Mouse (Mus musculus): ENCODE results near the gene Tax1bp3.

The Tax1bp3 gene

GRCm38 (mm10) chr11:73176608-73177508 is at the start of gene Tax1bp3, which contains the start of gene Emc6:
TSS of gene Tax1bp3 (plus strand) at chr11:73177083.
TSS of gene Emc6 (minus strand) at chr11:73177037.
- peak; percentile 95 for DNase-seq (ENCODE audit: low spot score)

GRCm38 (mm10) chr11:73131020-73131419 is 45.9 kb upstream of the Tax1bp3 start:
- no peak for DNase-seq (ENCODE audit: low spot score)

DNA sequence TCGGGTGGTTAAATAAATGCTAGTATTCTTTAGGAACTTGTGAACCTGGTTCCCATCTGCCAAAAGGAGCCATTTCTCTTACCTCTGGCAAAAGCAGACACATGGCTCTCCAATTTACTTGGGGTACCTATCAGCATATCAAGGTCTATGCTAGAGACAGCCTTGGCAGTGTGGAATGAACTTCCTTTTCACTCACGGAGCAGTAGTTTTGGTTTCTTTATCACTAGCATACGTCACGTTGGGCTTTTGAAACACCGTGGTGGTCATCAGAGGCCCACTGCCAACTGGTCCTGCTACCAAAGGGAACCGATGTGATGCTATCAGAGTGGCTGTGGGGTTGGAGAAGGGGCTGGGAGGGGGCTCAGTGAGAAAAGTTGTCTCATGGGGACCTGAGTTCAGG is 43.9 kb upstream of the Tax1bp3 start:
- no peak for DNase-seq (ENCODE audit: low spot score)

- DNase-seq (ENCODE audit: low spot score), result no peak
Measured at GRCm38 (mm10) chr11:73134222-73134621, 42.7 kb upstream of the Tax1bp3 start.

DNA sequence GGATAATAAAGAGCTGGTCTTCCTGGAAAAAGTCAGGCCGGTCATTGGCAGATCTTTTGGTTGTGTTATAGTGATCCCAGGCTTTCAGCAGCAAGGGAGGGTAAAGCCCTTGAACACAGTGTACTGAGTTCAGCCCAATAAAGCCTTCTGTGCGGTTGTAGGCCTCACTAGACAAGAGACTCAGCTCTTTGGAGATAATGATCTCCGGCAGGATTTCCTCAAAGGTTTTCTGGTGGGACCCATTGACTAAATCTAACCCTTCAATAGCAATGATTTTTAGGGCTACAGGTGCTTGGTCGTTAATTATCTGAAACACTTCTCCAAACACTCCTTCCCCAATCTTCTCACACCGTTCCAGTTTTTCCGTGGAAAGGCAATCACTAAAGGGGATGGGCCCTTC is 40.3 kb upstream of the Tax1bp3 start:
- DNase-seq (ENCODE audit: low spot score), result no peak

DNA sequence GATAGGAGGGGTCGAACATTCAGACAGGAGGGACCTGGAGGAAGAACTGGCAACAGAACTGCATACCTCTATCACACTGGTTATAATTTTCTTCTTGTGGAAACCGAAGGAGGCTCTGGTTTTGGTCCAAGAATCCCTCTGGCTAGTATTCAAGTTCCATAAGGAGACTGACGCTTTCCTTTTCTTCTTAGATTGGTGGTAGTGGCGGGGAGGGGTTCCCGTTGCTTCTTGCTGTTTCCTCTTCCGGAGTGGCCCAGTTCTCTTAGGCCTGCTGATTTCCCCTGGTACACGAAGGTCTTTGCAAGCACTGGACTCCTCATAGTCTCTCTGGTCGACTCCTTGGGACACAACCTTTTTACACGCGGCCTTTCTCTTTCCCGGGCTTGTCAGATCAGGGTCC is 39.8 kb upstream of the Tax1bp3 start:
- no peak for DNase-seq (ENCODE audit: low spot score)

DNA sequence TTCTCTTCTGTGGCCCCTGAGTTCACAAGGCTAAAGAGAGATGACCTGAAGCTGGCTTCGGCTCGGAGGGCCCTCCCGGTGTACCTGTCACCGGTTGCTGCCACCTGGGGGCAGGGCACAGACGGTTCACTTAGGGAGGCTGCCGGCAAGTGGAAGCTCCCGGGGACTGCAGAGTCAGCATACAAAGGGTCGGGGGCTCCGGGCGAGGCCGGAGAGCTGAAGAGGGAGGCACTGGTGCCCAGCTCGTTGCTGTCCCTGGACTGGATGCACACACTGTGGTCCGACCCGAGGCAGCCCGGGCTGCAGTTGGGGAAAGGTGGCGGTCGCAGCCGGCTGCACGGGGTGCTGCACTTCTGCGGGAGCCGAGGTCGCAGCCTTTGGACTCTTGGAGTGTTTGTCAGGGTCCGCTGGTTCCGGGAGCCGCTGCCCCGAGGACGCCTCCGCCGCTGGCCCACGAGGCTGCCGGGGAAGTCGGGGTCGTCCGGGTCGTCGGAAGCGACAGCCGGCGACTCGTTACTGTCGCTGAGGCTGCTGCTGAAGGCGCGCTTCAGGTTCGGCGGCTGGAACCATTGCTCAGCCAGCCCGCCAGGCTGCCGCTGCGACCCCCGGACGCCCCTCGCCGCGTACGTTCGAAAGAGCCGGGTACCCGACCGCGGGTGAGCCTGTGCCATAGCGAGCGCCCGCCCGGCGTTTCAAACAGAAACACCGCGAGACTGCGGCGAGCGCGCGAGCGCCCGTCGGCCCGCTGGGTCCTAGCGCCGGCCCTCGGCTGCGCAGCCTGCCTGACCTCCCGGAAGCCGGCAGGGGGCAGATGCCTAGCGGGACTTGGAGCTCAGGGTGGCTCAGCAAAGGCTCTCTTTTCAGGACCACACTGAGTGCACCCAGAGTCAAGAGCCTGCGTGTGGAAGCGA is 39.0 kb upstream of the Tax1bp3 start, which contains the start of gene Haspin:
TSS of gene Haspin (minus strand) at position 704 of the 911 bp plus-strand sequence.
- DNase-seq (ENCODE audit: low spot score), result peak; percentile 88

DNA sequence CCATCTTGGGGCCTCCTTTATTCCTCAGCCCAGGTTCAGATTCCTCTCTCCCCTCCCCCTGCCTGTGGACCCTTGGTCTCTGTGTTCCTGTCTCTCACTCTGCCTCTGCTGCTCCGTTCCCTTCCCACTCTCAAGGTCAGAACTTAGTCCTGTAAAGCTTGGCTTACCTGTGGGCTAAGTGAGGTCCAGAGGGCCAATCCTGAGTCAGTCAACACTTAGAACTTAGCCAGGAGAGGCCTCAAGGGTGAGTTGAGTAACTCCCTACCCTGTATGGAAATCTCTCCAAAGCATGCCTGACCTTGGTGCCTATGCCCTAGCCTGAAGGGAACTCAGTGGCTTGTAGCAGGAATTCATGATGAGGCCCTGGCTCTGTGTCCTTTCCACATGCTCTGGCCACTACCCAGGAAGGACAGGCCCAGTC is 32.6 kb upstream of the Tax1bp3 start:
- DNase-seq (ENCODE audit: low spot score), result no peak

- no peak for DNase-seq (ENCODE audit: low spot score)
Measured at GRCm38 (mm10) chr11:73146026-73146974, 30.6 kb upstream of the Tax1bp3 start.

DNA sequence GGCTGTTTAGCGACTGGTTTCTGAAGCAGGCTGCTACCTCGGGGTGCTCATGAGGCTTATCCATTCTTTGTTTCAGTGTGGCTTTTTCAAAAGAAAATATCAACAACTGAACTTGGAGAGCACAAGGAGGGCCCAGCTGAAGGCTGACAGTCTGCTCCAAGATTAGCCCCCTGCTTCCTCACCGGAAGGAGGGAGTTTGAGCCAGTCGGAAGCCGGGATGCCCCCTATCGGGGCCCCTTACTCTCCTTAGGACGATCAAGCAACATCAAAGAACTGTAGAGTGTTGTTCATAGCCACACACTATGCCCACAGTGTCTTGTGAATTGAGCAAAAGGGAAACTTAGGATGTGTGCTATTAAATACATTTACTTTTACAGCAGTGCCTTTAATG is 29.9 kb upstream of the Tax1bp3 start:
- DNase-seq (ENCODE audit: low spot score), result no peak

DNA sequence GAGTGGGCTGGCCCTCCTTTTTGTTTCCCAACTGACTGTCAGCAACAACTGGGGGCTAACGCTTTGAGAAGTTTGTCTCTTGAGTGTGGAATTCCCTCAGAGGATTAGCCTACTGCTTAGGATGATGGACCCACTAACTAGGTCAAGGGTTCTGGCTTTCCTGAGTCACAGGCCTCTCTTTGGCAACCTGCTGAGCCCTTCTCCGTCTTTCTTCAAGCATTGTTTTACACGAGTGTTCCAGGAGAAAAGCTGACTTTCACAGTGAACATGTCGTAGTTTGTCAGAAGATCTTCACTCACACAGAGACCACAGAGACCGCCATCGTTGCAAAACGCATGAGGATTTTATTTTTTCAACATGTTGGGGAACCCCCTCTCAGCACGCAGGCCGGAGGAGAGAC is 28.7 kb upstream of the Tax1bp3 start:
- no peak for DNase-seq (ENCODE audit: low spot score)

DNA sequence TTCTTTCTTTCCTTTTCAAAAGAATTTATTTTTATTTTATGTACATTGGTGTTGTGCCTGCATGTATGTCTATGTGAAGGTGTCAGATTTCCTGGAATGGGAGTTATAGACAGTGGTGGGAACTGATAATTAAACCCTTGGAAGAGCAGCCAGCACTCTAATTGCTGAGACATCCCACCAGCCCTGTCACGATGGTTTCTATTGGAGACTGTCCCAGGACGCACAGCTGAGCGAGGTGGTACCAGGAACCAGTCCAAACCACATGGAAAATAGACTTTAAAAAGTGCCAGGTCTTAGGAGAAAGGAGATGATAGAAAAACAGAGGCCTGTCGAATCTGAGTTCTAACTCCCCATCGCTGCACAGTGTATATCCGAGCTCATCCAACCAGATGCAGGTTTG is 21.8 kb upstream of the Tax1bp3 start:
- no peak for DNase-seq (ENCODE audit: low spot score)

DNA sequence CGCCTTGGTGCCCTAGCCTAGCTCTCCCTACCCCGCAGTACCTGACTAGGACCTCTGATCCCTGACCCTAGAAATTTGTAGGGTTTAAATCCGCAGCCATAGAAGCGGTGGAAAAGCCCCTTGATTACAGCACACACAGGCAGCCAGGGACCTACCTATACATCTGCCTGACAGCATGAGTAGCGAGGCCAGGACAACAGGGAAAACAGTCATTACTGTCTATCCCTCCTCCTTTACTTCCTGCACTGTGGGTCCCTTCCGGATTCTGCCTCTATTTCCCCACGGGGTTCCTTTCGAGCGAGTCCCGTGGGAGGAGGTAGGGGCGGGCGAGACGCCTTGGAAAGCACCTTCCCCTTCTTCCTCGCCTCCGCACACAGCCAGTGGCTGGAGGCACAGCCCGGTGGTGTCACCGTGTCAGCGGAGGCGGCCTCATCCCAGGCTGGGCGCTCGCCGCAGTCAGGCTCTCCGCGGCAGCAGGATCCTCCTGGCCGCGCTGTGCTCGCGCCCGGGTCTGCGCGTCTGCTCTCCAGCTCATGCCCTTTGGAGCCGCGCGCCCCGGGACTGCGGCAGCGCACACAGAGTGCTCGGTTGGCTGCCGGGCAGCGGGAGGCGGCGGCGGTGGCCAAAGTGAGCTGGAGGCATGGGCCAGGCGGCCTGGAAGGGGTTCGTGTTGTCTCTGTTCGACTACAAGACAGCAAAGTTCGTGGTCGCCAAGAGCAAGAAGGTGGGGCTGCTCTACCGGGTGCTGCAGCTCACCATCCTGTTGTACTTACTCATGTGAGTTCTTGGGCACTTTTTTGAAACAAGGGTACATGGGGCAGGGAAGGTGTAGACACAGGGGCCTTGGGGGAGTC is 16.7 kb upstream of the Tax1bp3 start, which contains the start of gene P2rx5:
TSS of gene P2rx5 (plus strand) at position 465 of the 854 bp plus-strand sequence.
- DNase-seq (ENCODE audit: low spot score), result peak; percentile 18

- DNase-seq (ENCODE audit: low spot score), result no peak
Measured at GRCm38 (mm10) chr11:73160811-73161200, 16.1 kb upstream of the Tax1bp3 start.

DNA sequence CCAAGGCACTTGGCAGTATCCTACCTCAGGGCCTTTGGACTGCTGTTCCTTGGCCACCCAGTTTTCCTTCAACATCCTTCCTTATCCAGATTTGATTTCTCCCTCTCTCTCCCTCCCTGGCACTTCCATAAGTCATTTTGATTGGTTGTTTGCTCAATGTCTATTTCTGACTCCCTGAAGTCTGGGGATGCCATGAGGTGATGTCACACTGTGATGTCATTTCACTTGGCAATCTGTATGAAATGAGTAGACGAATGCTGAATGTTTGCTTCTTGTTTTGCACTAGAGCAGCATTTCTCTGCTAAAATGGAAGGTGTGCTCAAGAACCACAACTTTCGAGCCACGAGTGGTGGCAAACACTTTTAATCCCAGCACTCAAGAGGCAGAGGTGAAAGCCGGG is 15.3 kb upstream of the Tax1bp3 start:
- DNase-seq (ENCODE audit: low spot score), result no peak

- no peak for DNase-seq (ENCODE audit: low spot score)
Measured at GRCm38 (mm10) chr11:73162284-73162683, 14.6 kb upstream of the Tax1bp3 start.

DNA sequence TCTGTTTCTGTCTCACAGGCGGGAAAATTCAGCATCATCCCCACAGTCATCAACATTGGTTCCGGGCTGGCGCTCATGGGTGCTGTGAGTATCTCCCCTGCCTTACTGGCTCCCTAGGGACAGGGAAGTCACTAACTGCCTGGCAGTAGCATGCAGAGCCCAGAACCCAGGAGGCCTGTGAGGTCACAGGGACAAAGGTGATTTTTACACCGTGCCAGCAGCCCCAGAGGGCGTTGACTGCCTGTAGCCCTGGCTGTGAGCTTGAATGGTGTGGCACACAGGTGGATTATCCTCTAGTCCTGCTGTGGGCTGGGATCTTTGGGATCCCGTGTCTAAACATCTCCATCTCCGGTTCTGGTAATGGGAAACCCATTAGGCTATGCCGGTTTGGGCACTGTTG is 8.8 kb upstream of the Tax1bp3 start:
- DNase-seq (ENCODE audit: low spot score), result no peak

DNA sequence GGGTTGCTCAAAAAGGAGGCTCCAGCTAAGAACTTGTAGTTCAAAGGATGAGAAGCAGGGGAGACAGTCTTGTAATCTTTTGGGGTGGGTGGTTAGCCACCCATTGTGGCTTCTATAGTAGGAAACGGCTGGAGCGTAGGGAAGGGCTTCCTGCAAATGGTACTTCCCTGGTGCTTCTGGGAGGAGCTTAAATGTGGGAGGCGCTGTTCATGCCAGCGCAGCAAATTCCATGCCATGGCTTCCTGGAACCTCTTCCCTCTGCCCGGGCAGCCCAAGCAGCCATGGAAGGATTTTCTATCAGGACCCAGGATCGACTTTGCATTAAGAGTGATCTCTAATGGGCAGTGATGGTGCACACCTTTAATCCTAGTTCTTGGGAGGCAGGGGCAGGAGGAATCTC is 8.3 kb upstream of the Tax1bp3 start:
- no peak for DNase-seq (ENCODE audit: low spot score)

DNA sequence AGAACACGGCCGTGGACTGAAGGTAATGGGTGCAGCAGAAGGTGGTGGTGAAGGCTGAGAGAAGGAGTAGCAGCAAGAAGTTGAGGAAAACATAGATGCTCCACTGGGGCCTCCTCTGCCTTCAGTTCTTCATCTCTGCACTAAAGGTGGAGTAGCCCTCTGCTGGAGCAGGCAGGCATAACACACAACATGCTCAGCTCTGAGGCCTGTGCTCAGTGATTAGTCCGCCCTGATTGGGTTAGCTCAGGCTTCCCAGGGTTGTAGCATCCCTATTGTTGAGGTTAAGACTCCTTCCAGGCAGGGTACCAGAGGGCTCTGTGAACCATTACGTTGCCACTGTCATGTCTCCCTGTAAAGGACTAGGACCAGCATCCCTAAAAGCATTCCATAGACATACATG is 7.7 kb upstream of the Tax1bp3 start:
- DNase-seq (ENCODE audit: low spot score), result peak; percentile 36

GRCm38 (mm10) chr11:73172186-73172585 is 4.7 kb upstream of the Tax1bp3 start:
- no peak for DNase-seq (ENCODE audit: low spot score)

- DNase-seq (ENCODE audit: low spot score), result no peak
Measured at GRCm38 (mm10) chr11:73175612-73176011, 1.3 kb upstream of the Tax1bp3 start.

All from urinary bladder, postnatal 25 days (tissue).